16 mouse cellular contexts compared by ENCODE assay signal in the genomic region with DNA sequence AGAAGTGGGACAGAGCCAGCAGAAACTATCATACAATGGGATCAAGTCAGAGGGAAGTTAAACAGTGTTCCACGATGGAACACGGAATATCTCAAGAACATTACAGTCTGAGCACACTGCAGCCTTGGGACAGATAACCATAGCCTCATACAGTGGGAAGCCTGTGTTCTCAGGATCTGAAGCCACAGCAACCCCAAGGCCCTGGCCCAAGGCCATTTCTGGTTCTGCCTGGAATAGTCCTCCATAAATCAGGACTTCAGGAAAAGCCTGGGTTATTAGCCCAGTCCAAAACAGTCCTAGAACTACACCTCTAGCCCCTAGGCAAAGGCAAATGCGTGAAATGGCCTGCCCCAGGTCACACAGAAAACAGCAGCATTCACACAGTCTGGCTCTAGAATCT. TPM values are rescaled to one million over a fixed set of nuclear protein-coding genes. Genes with fewer than 3 reads are reported as not detected.
"Had no signal": no experiment of that assay in that cellular context is flagged by ENCODE, and none has a peak within 500 bp of the region (broad histone marks: within the 10 kb centered on the region; RNA-seq: fewer than 3 reads in every experiment).

No protein-coding gene starts in this region.

- DNase-seq: kidney, adult 11 months; kidney, adult 9 months; left cerebral cortex, postnatal 4 days; lung, adult 18-20 months; lung, postnatal 36 days; midbrain, embryonic 14.5 days; right cerebral cortex, adult 18-20 months; right cerebral cortex, postnatal 25 days; thymus, adult 2 months; thymus, postnatal 25 days had no signal

- H3K27ac ChIP-seq: kidney, postnatal 0 days; limb, embryonic 13.5 days; liver, embryonic 14.5 days; neural tube, embryonic 15.5 days had no signal

- H3K4me3 ChIP-seq: limb, embryonic 13.5 days; myocyte; neural tube, embryonic 15.5 days had no signal

- H3K27me3 ChIP-seq: limb, embryonic 13.5 days; neural tube, embryonic 15.5 days had no signal

- H3K4me2 ChIP-seq: limb, embryonic 13.5 days; neural tube, embryonic 15.5 days had no signal

- H3K9ac ChIP-seq: limb, embryonic 13.5 days; liver, embryonic 14.5 days; neural tube, embryonic 15.5 days had no signal

- H3K36me3 ChIP-seq: limb, embryonic 13.5 days; neural tube, embryonic 15.5 days had no signal

- H3K9me3 ChIP-seq: limb, embryonic 13.5 days; neural tube, embryonic 15.5 days had no signal

- H3K4me1 ChIP-seq: limb, embryonic 13.5 days; neural tube, embryonic 15.5 days had no signal

RNA-seq across cellular contexts. Expression of a gene that starts 27.4 kb away (rescaled TPM):
- total RNA-seq: megakaryocyte progenitor cell, adult 5-6 weeks had no signal
